Mouse (Mus musculus) midbrain, embryonic 11.5 days (tissue): ENCODE results near the gene Krtap22-2. TPM values are rescaled to one million over a fixed set of nuclear protein-coding genes. Genes with fewer than 3 reads are reported as not detected.
"Not testable (repeated sequence)": the region's sequence is repeated elsewhere in the genome, so short reads cannot be mapped to it uniquely, and the experiment has no call there.

Experiments
- ATAC-seq: fragments of 200-750 bp; cut with Nextera tagmentation; 2 replicates; pipeline ENCODE4 v1.8.0; 2017; ENCODE audit warnings: moderate TSS enrichment, moderate library complexity; ENCODE audit not compliant: low FRiP score
- DNase-seq: peaks from one replicate; pipeline ENCODE4 v3.0.0; 2015; ENCODE audit warnings: low spot score; ENCODE audit errors: missing footprints
- H3K27ac ChIP-seq: fragments of 300-500 bp; sonication (generic); 2 replicates; pipeline ENCODE4 v1.5.1; 2014; ENCODE audit warnings: low read depth, low read length
- H3K27me3 ChIP-seq: fragments of 300-500 bp; sonication (generic); 2 replicates; pipeline ENCODE4 v1.6.1; 2014; ENCODE audit warnings: mild to moderate bottlenecking, low read length, moderate library complexity, mixed read lengths; ENCODE audit not compliant: control insufficient read depth, insufficient read depth
- H3K36me3 ChIP-seq: fragments of 300-500 bp; sonication (generic); 2 replicates; pipeline ENCODE4 v1.6.1; 2014; ENCODE audit warnings: mild to moderate bottlenecking, low read length, moderate library complexity, mixed read lengths; ENCODE audit not compliant: control insufficient read depth, insufficient read depth
- H3K4me1 ChIP-seq: fragments of 300-500 bp; sonication (generic); 2 replicates; pipeline ENCODE4 v1.6.1; 2014; ENCODE audit warnings: low read length; ENCODE audit not compliant: control insufficient read depth, insufficient read depth
- H3K4me2 ChIP-seq: fragments of 300-500 bp; sonication (generic); 2 replicates; pipeline ENCODE4 v1.6.1; 2014; ENCODE audit warnings: mild to moderate bottlenecking, moderate library complexity
- H3K4me3 ChIP-seq: fragments of 300-500 bp; sonication (generic); 2 replicates; pipeline ENCODE4 v1.5.1; 2014; ENCODE audit warnings: low read depth, low read length
- H3K9ac ChIP-seq: fragments of 300-500 bp; sonication (generic); 2 replicates; pipeline ENCODE4 v1.6.1; 2014; ENCODE audit warnings: low read length
- H3K9me3 ChIP-seq: fragments of 300-500 bp; sonication (generic); 2 replicates; pipeline ENCODE4 v1.6.1; 2016; ENCODE audit warnings: low read length; ENCODE audit not compliant: control insufficient read depth
- WGBS: fragments of 180-500 bp; shearing (Covaris S2); extraction: QIAGEN DNeasy Blood & Tissue Kit; methylation state at CpG from one replicate; pipeline ENCODE4 v1.1.7; 2014; 5-methylcytosine and 5-hydroxymethylcytosine counted together
- polyA plus RNA-seq: library from polyadenylated mRNA; unstranded; fragments of >200 nt; fragmentation: Nextera tagmentation; extraction: Ambion mirVana; gene quantifications from 2 replicates; pipeline ENCODE4 v1.2.1, GENCODE M21; 2014

The Krtap22-2 gene
- not detected in 2 replicates for polyA plus RNA-seq

- Histone ChIP-seq H3K4me3 (no peak within 1 kb of the TSS), H3K4me1 (no peaks in the 10 kb centered on the region), H3K27ac (no peak within 1 kb of the TSS), H3K9me3 (no peaks in the 10 kb centered on the region), H3K9ac (no peak within 1 kb of the TSS), H3K4me2 (no peak within 1 kb of the TSS), H3K27me3 (no peaks in the 10 kb centered on the region), H3K36me3 (no peaks in the 10 kb centered on the region)
- no peak for ATAC-seq
- no peak for DNase-seq
- WGBS = 85% methylated on average over 5 of the region's 5 CpGs
These were observed at the start of gene Krtap22-2 for GRCm38 (mm10) chr16:89010659-89011058. TSS of gene Krtap22-2 (minus strand) at chr16:89010759.

DNA sequence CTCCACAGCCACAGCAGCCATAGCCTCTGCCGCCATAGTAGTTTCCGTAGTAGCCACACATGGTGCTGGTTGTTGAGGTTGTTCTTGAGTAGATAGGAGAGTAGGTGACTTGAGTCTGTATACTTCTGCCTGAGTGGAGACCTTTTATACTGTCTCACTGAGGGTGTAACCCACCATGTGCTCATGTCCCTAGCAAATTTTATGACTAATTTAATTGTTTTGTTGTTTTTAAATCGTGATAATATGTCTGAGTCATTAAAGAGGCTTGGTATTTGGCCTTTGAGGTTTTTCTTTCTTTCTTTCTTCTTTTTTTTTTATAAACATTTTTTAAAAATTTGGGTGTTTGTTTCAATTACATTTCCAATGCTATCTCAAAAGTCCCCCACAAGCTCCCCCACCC lies 37.2 kb upstream of the Krtap22-2 start, which contains the start of gene Krtap6-5:
Gene Krtap6-5 (minus strand): TSS at position 101 of the 400 bp plus-strand sequence.
- WGBS = 90% methylated on average over 3 of the region's 3 CpGs
- H3K27ac ChIP-seq = no peak within 1 kb of the TSS
- ATAC-seq = no peak

DNA sequence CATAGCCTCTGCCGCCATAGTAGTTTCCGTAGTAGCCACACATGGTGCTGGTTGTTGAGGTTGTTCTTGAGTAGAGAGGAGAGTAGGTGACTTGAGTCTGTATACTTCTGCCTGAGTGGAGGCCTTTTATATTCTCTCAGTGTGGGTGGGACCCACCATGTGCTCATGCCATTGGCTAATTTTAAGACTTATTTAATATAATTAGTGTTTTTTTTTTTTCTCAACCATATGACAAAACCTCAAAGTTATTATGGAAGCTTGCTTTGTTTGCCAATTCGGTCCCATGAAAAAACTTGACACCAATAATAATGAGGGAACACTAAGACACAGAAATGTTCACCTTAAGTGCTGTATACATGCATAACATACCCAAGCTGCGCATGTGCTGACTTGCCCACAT lies 30.8 kb upstream of the Krtap22-2 start, which contains the start of gene Gm10228:
Gene Gm10228 (minus strand): TSS at position 101 of the 400 bp plus-strand sequence.
- not testable (repeated sequence) for H3K4me2 ChIP-seq, H3K9me3 ChIP-seq, H3K27me3 ChIP-seq, H3K4me1 ChIP-seq, H3K4me3 ChIP-seq, H3K9ac ChIP-seq, DNase-seq, ATAC-seq, H3K27ac ChIP-seq, H3K36me3 ChIP-seq
- 85% methylated on average over 2 of the region's 4 CpGs for WGBS

More for the DNA sequence above, 37.2 kb upstream of the Krtap22-2 start, which contains the start of gene Krtap6-5:
- H3K4me2 ChIP-seq = no peak within 1 kb of the TSS
- H3K9me3 ChIP-seq = no peaks in the 10 kb centered on the region
- no peaks in the 10 kb centered on the region for H3K27me3 ChIP-seq
- H3K36me3 ChIP-seq = no peaks in the 10 kb centered on the region
- no peak within 1 kb of the TSS for H3K9ac ChIP-seq
- H3K4me3 ChIP-seq = no peak within 1 kb of the TSS
- H3K4me1 ChIP-seq = no peaks in the 10 kb centered on the region
- no peak for DNase-seq

DNA sequence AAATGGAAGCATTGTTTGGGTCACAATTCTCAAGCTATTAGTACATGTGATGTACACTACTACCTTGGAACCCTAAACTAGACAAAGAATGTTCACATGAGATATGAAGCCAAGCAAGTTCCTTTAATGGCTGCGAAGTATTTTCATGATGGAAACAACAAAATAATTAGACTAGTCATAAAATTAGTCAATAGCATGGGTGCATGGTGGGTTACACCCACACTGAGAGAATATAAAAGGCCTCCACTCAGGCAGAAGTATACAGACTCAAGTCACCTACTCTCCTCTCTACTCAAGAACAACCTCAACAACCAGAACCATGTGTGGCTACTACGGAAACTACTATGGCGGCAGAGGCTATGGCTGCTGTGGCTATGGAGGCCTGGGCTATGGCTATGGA lies 20.8 kb upstream of the Krtap22-2 start, which contains the start of gene Krtap6-1:
Gene Krtap6-1 (plus strand): TSS at position 301 of the 400 bp plus-strand sequence.
- not testable (repeated sequence) for H3K4me1 ChIP-seq, H3K9ac ChIP-seq, ATAC-seq, H3K4me3 ChIP-seq, H3K27ac ChIP-seq, DNase-seq, H3K27me3 ChIP-seq, H3K4me2 ChIP-seq, H3K9me3 ChIP-seq, H3K36me3 ChIP-seq
- WGBS = 84% methylated on average over 3 of the region's 3 CpGs

GRCm38 (mm10) chr16:89014984-89015383 lies 4.4 kb upstream of the Krtap22-2 start, which contains the start of gene Gm10229:
TSS of gene Gm10229 (plus strand) at chr16:89015284.
- WGBS = 86% methylated on average over 1 of the region's 3 CpGs
- H3K4me2 ChIP-seq, H3K9me3 ChIP-seq, H3K4me1 ChIP-seq, H3K36me3 ChIP-seq, H3K27me3 ChIP-seq, DNase-seq, ATAC-seq, H3K9ac ChIP-seq, H3K4me3 ChIP-seq, H3K27ac ChIP-seq: not testable (repeated sequence)

GRCm38 (mm10) chr16:89013973-89014372 lies 3.4 kb upstream of the Krtap22-2 start:
- Histone ChIP-seq H3K4me2 (no peak overlapping the region), H3K9me3 (no peaks in the 10 kb centered on the region), H3K27me3 (no peaks in the 10 kb centered on the region), H3K4me1 (no peaks in the 10 kb centered on the region), H3K36me3 (no peaks in the 10 kb centered on the region), H3K27ac (no peak overlapping the region), H3K4me3 (no peak overlapping the region), H3K9ac (no peak overlapping the region)
- no peak for ATAC-seq
- no peak for DNase-seq
- whole genome bisulfite sequencing = 97% methylated on average over 3 of the region's 3 CpGs

DNA sequence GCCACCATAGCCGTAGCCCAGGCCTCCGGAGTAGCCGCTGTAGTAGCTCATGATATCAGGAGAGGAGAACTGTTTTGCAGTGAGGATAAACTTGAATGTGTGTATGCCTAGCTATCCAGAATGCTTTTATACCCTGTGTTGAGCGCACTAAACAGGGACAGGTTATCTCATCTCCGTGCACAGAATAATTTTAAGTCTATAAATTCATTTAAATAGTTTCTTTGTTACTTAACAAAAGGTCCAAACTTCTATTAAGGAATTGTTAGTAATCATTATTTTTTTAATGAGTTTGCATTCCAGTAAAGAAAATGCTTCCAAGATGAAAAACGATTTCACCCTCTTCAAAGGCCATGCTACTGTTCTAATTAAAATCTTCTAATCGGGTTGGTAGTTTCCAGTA lies 47.8 kb downstream of the Krtap22-2 start, which contains the start of gene Krtap16-3:
Gene Krtap16-3 (minus strand): TSS at position 101 of the 400 bp plus-strand sequence.
- Histone ChIP-seq H3K27me3 (no peaks in the 10 kb centered on the region), H3K4me1 (no peaks in the 10 kb centered on the region), H3K36me3 (no peaks in the 10 kb centered on the region), H3K27ac (no peak within 1 kb of the TSS), H3K9me3 (no peaks in the 10 kb centered on the region), H3K4me2 (no peak within 1 kb of the TSS), H3K9ac (no peak within 1 kb of the TSS), H3K4me3 (no peak within 1 kb of the TSS)
- 90% methylated on average over 7 of the region's 7 CpGs for WGBS
- DNase-seq (no peak), ATAC-seq (no peak)

Other genes with a start within 250 kb of the Krtap22-2 start
- not detected in 2 replicates for gene 2310057N15Rik, start 236.6 kb downstream of the Krtap22-2 start, polyA plus RNA-seq
- not detected in 2 replicates for gene Gm5965, start 232.9 kb downstream of the Krtap22-2 start, polyA plus RNA-seq
- gene Gm20741, start 198.5 kb downstream of the Krtap22-2 start, polyA plus RNA-seq = not detected in 2 replicates
- gene Krtap15, start 190.5 kb downstream of the Krtap22-2 start, polyA plus RNA-seq = not detected in 2 replicates
- not detected in 2 replicates for gene Krtap14, start 184.6 kb downstream of the Krtap22-2 start, polyA plus RNA-seq
- gene Krtap19-1, start 141.3 kb downstream of the Krtap22-2 start, polyA plus RNA-seq = not detected in 2 replicates
- gene Krtap19-2, start 136.5 kb downstream of the Krtap22-2 start, polyA plus RNA-seq = not detected in 2 replicates
- gene Krtap19-3, start 132.7 kb downstream of the Krtap22-2 start, polyA plus RNA-seq = not detected in 2 replicates
- not detected in 2 replicates for gene Krtap19-4, start 125.7 kb downstream of the Krtap22-2 start, polyA plus RNA-seq
- gene Krtap19-5, start 114.3 kb downstream of the Krtap22-2 start, polyA plus RNA-seq = not detected in 2 replicates
- gene Krtap19-9b, start 78.5 kb downstream of the Krtap22-2 start, polyA plus RNA-seq = not detected in 2 replicates
- not detected in 2 replicates for gene Krtap16-3, start 47.9 kb downstream of the Krtap22-2 start, polyA plus RNA-seq
- not detected in 2 replicates for gene Gm10229, start 4.5 kb upstream of the Krtap22-2 start, polyA plus RNA-seq
- gene Krtap6-1, start 20.9 kb upstream of the Krtap22-2 start, polyA plus RNA-seq = not detected in 2 replicates
- not detected in 2 replicates for gene Gm10228, start 30.7 kb upstream of the Krtap22-2 start, polyA plus RNA-seq
- gene Krtap6-5, start 37.1 kb upstream of the Krtap22-2 start, polyA plus RNA-seq = not detected in 2 replicates
- not detected in 2 replicates for gene 1110025L11Rik, start 53.2 kb upstream of the Krtap22-2 start, polyA plus RNA-seq
- gene Krtap6-3, start 73.3 kb upstream of the Krtap22-2 start, polyA plus RNA-seq = not detected in 2 replicates
- not detected in 2 replicates for gene Gm6358, start 130.1 kb upstream of the Krtap22-2 start, polyA plus RNA-seq
- not detected in 2 replicates for gene Gm10061, start 140.3 kb upstream of the Krtap22-2 start, polyA plus RNA-seq
- gene Gm9789, start 147.2 kb upstream of the Krtap22-2 start, polyA plus RNA-seq = not detected in 2 replicates
- not detected in 2 replicates for gene Gm7735, start 158.7 kb upstream of the Krtap22-2 start, polyA plus RNA-seq
- gene 1110057P08Rik, start 164.0 kb upstream of the Krtap22-2 start, polyA plus RNA-seq = not detected in 2 replicates
- not detected in 2 replicates for gene Krtap20-2, start 195.1 kb upstream of the Krtap22-2 start, polyA plus RNA-seq